Mouse (Mus musculus) ES-E14 (cell line): Measurements from ENCODE around the gene Bola2. TPM values are rescaled to one million over a fixed set of nuclear protein-coding genes. Genes with fewer than 3 reads are reported as not detected.

ENCODE experiments used
- DNase-seq: peaks from one replicate; pipeline ENCODE4 v3.0.0-alpha.2; 2013; ENCODE audit warnings: low read depth, low spot score
- H3K27ac ChIP-seq: 2 replicates; pipeline ENCODE4 v1.5.1; 2012; ENCODE audit warnings: low read depth, mild to moderate bottlenecking, low read length, moderate library complexity, mixed read lengths; ENCODE audit not compliant: poor library complexity, insufficient read depth, severe bottlenecking
- H3K36me3 ChIP-seq: 2 replicates; pipeline ENCODE4 v1.6.1; 2012; ENCODE audit warnings: mild to moderate bottlenecking, low read length, moderate library complexity, mixed read lengths; ENCODE audit not compliant: control insufficient read depth, poor library complexity, insufficient read depth, severe bottlenecking
- H3K4me1 ChIP-seq, 2 experiments: fragments of 150-350 bp in 1 of 2; sonication (generic) in 1 of 2; 2 replicates each; pipeline ENCODE4 v1.6.1; 2012; ENCODE audit warnings: low read length in 2 of 2, mild to moderate bottlenecking in 1 of 2, mixed read lengths in 1 of 2; ENCODE audit not compliant: control insufficient read depth in 2 of 2, insufficient read depth in 2 of 2, poor library complexity in 1 of 2
- H3K4me3 ChIP-seq, 2 experiments: fragments of 150-350 bp in 1 of 2; sonication (generic) in 1 of 2; 2 replicates each; pipeline ENCODE4 v1.5.1; 2012; ENCODE audit warnings: low read length in 2 of 2, low read depth in 1 of 2, mild to moderate bottlenecking in 1 of 2, mixed read lengths in 1 of 2; ENCODE audit not compliant: insufficient read depth in 1 of 2, poor library complexity in 1 of 2, severe bottlenecking in 1 of 2
- H3K9ac ChIP-seq: 2 replicates; pipeline ENCODE4 v1.6.1; 2012; ENCODE audit warnings: low read depth, mild to moderate bottlenecking, low read length, mixed read lengths; ENCODE audit not compliant: poor library complexity, insufficient read depth, severe bottlenecking
- H3K9me3 ChIP-seq: fragments of 150-350 bp; sonication (generic); 2 replicates; pipeline ENCODE4 v1.6.1; 2012; ENCODE audit warnings: low read depth, mild to moderate bottlenecking, low read length; ENCODE audit not compliant: control insufficient read depth, insufficient read depth
- CHD2 ChIP-seq: IDR thresholded peaks from 2 replicates; pipeline ENCODE4 v1.6.1; 2014; ENCODE audit warnings: mild to moderate bottlenecking, low read depth, low read length, inconsistent platforms
- HCFC1 ChIP-seq: IDR thresholded peaks from 2 replicates; pipeline ENCODE4 v1.6.1; 2012; ENCODE audit warnings: low read length, inconsistent platforms, borderline replicate concordance; ENCODE audit not compliant: insufficient read depth
- MAFK ChIP-seq: IDR thresholded peaks from 2 replicates; pipeline ENCODE4 v1.6.1; 2014; ENCODE audit warnings: mild to moderate bottlenecking, low read depth, low read length, inconsistent platforms; ENCODE audit not compliant: insufficient read depth
- ZC3H11A ChIP-seq: IDR thresholded peaks from 2 replicates; pipeline ENCODE4 v1.6.1; 2012; ENCODE audit warnings: low read depth, mild to moderate bottlenecking, inconsistent platforms, low read length, borderline replicate concordance
- ZNF384 ChIP-seq: IDR thresholded peaks from 2 replicates; pipeline ENCODE4 v1.6.1; 2012; ENCODE audit warnings: low read depth, low read length, inconsistent platforms
- in situ Hi-C, 2 experiments: fragments of 600-800 bp; cut with MboI; formaldehyde crosslinking; loops; one replicate each; pipeline ENCODE4 v1.15.1; 2025; ENCODE audit warnings: low sequenced_read_pairs in 2 of 2, inconsistent platforms in 1 of 2; ENCODE audit not compliant: unreplicated experiment in 2 of 2
- total RNA-seq: library from RNA; depleted of rRNA; stranded (reverse); fragments of 300-350 nt; gene quantifications from 2 replicates; pipeline ENCODE4 v1.2.3, GENCODE M21; 2012

Bola2 gene
- total RNA-seq, 1 experiment, result 187 TPM

- H3K9ac ChIP-seq, result peak overlapping the region; percentile 74; the same call in 1 of the 2 replicates
- TF ChIP-seq ZNF384 (no peak), CHD2 (no peak), MAFK (no peak), ZC3H11A (no peak), HCFC1 (no peak)
- H3K4me1 ChIP-seq, result peaks cover 0 to 11% of the 10 kb centered on the region in 2 experiments; a peak in 2 of 4 replicates
- in situ Hi-C loops, result no loop called here
- no peaks in the 10 kb centered on the region for H3K9me3 ChIP-seq
- DNase-seq, result no peak
- H3K36me3 ChIP-seq, result peaks cover 33% of the 10 kb centered on the region
- H3K27ac ChIP-seq, result peak overlapping the region; percentile 96; the same call in 1 of the 2 replicates
- peak overlapping the region; percentile 94 to 95 for H3K4me3 ChIP-seq
Measured at GRCm38 (mm10) chr7:126694441-126695051, 655 bp upstream of the Bola2 start.

- Histone ChIP-seq H3K27ac (peak within 1 kb of the TSS; percentile 96), H3K36me3 (peaks cover 30% of the 10 kb centered on the region), H3K4me3 (peak within 1 kb of the TSS; percentile 95), H3K9me3 (no peaks in the 10 kb centered on the region), H3K9ac (peak within 1 kb of the TSS; percentile 95), H3K4me1 (peaks cover 3 to 15% of the 10 kb centered on the region in 2 experiments; a peak in 2 of 4 replicates)
- DNase-seq, result peak; percentile 95
- in situ Hi-C loops, result no loop called here
- TF ChIP-seq HCFC1 (peak; percentile 90), ZNF384 (no peak)
Measured at GRCm38 (mm10) chr7:126695631-126696207, 518 bp downstream of the Bola2 start, which contains the start of gene Slx1b. Gene Slx1b, minus strand, starts transcription at chr7:126695784.

- TF ChIP-seq HCFC1 (no peak), ZC3H11A (no peak), ZNF384 (no peak), MAFK (no peak), CHD2 (no peak)
- peak overlapping the region; percentile 95 for H3K4me3 ChIP-seq
- DNase-seq, result no peak
- H3K9me3 ChIP-seq, result no peaks in the 10 kb centered on the region
- H3K9ac ChIP-seq, result peak overlapping the region; percentile 95
- no peak overlapping the region for H3K27ac ChIP-seq
- peaks cover 25% of the 10 kb centered on the region for H3K36me3 ChIP-seq
- H3K4me1 ChIP-seq, result peaks cover 3 to 18% of the 10 kb centered on the region in 2 experiments; a peak in 2 of 4 replicates
- in situ Hi-C loops, result no loop called here
Measured at GRCm38 (mm10) chr7:126696303-126696702, 1.1 kb downstream of the Bola2 start.

GRCm38 (mm10) chr7:126696886-126697285, 1.7 kb downstream of the Bola2 start:
- Histone ChIP-seq H3K4me1 (peaks cover 3 to 18% of the 10 kb centered on the region in 2 experiments; a peak in 2 of 4 replicates), H3K4me3 (peak overlapping the region; percentile 95; a peak in 3 of 4 replicates), H3K9me3 (no peaks in the 10 kb centered on the region), H3K27ac (no peak overlapping the region), H3K36me3 (peaks cover 19% of the 10 kb centered on the region), H3K9ac (peak overlapping the region; percentile 95)
- no peak for TF ChIP-seq ZNF384
- no peak for TF ChIP-seq ZC3H11A
- TF ChIP-seq CHD2, result no peak
- TF ChIP-seq MAFK, result no peak
- TF ChIP-seq HCFC1, result no peak
- in situ Hi-C loops, result no loop called here
- DNase-seq, result no peak
